Mouse (Mus musculus): ENCODE results near the gene Scube1.

GRCm38 (mm10) chr15:83748986-83749385 lies 24.2 kb upstream of the Scube1 start:
- TF ChIP-seq POLR2A (IDR thresholded peaks at IDR 0.05; ENCODE audit: borderline replicate concordance, control insufficient read depth, low read depth, low read length): no peak
- TF ChIP-seq CTCF (IDR thresholded peaks at IDR 0.05; ENCODE audit: control insufficient read depth, insufficient read depth, low read length): no peak

Data from bone marrow, adult 2 months (tissue).